Mouse (Mus musculus): ENCODE results near the gene Rhbdd3. TPM values are rescaled to one million over a fixed set of nuclear protein-coding genes. Genes with fewer than 3 reads are reported as not detected.

The Rhbdd3 gene
- polyA plus RNA-seq (2015; fragmentation: Nextera tagmentation; extraction: Ambion mirVana): 25.1 and 25.9 TPM in 2 replicates

DNA sequence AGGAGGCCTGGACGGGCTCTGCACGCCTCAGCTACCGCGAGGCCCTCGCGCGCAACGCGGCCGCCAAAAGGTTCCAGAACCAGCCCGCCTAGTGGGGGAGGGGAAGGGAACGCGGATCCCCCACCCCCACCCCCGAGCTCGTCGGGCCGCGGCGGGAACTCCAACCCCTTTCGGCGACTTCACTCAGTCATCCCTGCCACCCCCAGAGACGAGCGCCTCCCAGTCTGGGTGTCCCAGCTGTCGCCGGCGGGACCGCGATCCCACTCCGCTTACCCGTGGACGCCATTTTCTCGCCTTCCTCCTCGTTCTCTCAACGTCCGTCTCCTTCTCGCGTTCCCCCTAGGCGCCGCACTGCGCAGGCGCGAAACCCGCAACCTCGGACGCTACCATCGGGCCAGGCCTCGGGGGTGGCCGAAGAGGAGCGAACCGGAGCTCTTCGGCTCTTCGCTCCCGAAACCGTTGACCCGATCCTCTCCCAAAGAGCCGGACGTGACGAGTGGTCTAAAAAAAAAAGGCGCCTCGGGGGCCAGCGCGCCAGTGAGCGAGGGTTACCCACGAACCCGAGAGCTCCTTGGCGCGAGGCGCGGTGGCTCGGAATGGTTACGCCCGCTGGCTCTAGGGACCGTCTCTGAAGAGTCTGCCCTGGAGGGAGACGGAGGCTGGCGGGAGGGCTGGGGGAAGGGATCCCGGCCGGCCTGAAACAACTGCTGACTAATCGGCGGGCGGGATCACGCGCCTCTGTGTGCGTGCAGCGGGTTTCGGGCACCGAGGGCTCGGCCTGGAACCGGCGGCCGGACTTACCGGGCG lies at the start of gene Rhbdd3, which contains the start of gene Ewsr1:
Gene Rhbdd3, plus strand, starts transcription at position 191 of the 807 bp plus-strand sequence.
Gene Ewsr1, minus strand, starts transcription at position 531 of the 807 bp plus-strand sequence.
- no peaks in the 10 kb centered on the region for H3K27me3 ChIP-seq
- peak; percentile 91 for ATAC-seq (ENCODE audit: low FRiP score, low read depth)
- peak within 1 kb of the TSS; percentile 96 for H3K27ac ChIP-seq
- peak within 1 kb of the TSS; percentile 96 for H3K9ac ChIP-seq
- whole genome bisulfite sequencing: under 1% methylated on average over 92 of the region's 92 CpGs
- H3K4me1 ChIP-seq: peaks cover 43% of the 10 kb centered on the region
- peak within 1 kb of the TSS; percentile 91 for H3K4me2 ChIP-seq (replicated peaks)
- H3K36me3 ChIP-seq: peaks cover 11% of the 10 kb centered on the region; the same call in 1 of the 2 replicates
- H3K4me3 ChIP-seq: peak within 1 kb of the TSS; percentile 100
- no peaks in the 10 kb centered on the region for H3K9me3 ChIP-seq

- WGBS: 75% methylated on average over 10 of the region's 10 CpGs
- Histone ChIP-seq H3K36me3 (no peaks in the 10 kb centered on the region), H3K4me3 (no peak overlapping the region), H3K4me1 (peaks cover 10% of the 10 kb centered on the region), H3K27ac (no peak overlapping the region), H3K9ac (no peak overlapping the region), H3K9me3 (no peaks in the 10 kb centered on the region), H3K27me3 (peaks cover 19% of the 10 kb centered on the region), H3K4me2 (replicated peaks) (no peak overlapping the region)
- ATAC-seq (ENCODE audit: low FRiP score, low read depth): no peak
Measured at GRCm38 (mm10) chr11:5051629-5052028, 47.1 kb upstream of the Rhbdd3 start.

GRCm38 (mm10) chr11:5052200-5052854 lies 46.4 kb upstream of the Rhbdd3 start:
- no peak for ATAC-seq (ENCODE audit: low FRiP score, low read depth)
- peaks cover 17% of the 10 kb centered on the region for H3K4me1 ChIP-seq
- WGBS: 68% methylated on average over 10 of the region's 10 CpGs
- H3K27me3 ChIP-seq: peaks cover 26% of the 10 kb centered on the region
- no peak overlapping the region for H3K27ac ChIP-seq
- H3K36me3 ChIP-seq: no peaks in the 10 kb centered on the region
- no peak overlapping the region for H3K4me3 ChIP-seq
- H3K9me3 ChIP-seq: no peaks in the 10 kb centered on the region
- no peak overlapping the region for H3K9ac ChIP-seq
- H3K4me2 ChIP-seq (replicated peaks): no peak overlapping the region

GRCm38 (mm10) chr11:5054151-5054550 lies 44.6 kb upstream of the Rhbdd3 start:
- no peaks in the 10 kb centered on the region for H3K9me3 ChIP-seq
- H3K4me2 ChIP-seq (replicated peaks): no peak overlapping the region
- ATAC-seq (ENCODE audit: low FRiP score, low read depth): no peak
- H3K9ac ChIP-seq: no peak overlapping the region
- no peak overlapping the region for H3K27ac ChIP-seq
- H3K4me3 ChIP-seq: no peak overlapping the region
- 90% methylated on average over 14 of the region's 14 CpGs for WGBS
- peaks cover 35% of the 10 kb centered on the region for H3K4me1 ChIP-seq
- no peaks in the 10 kb centered on the region for H3K36me3 ChIP-seq
- peaks cover 44% of the 10 kb centered on the region for H3K27me3 ChIP-seq

GRCm38 (mm10) chr11:5054874-5055273 lies 43.9 kb upstream of the Rhbdd3 start:
- no peak for ATAC-seq (ENCODE audit: low FRiP score, low read depth)
- Histone ChIP-seq H3K9ac (no peak overlapping the region), H3K27me3 (peaks cover 51% of the 10 kb centered on the region), H3K36me3 (no peaks in the 10 kb centered on the region), H3K4me1 (peaks cover 42% of the 10 kb centered on the region), H3K4me2 (replicated peaks) (no peak overlapping the region), H3K27ac (no peak overlapping the region), H3K9me3 (no peaks in the 10 kb centered on the region), H3K4me3 (no peak overlapping the region)
- WGBS: 70% methylated on average over 6 of the region's 6 CpGs

DNA sequence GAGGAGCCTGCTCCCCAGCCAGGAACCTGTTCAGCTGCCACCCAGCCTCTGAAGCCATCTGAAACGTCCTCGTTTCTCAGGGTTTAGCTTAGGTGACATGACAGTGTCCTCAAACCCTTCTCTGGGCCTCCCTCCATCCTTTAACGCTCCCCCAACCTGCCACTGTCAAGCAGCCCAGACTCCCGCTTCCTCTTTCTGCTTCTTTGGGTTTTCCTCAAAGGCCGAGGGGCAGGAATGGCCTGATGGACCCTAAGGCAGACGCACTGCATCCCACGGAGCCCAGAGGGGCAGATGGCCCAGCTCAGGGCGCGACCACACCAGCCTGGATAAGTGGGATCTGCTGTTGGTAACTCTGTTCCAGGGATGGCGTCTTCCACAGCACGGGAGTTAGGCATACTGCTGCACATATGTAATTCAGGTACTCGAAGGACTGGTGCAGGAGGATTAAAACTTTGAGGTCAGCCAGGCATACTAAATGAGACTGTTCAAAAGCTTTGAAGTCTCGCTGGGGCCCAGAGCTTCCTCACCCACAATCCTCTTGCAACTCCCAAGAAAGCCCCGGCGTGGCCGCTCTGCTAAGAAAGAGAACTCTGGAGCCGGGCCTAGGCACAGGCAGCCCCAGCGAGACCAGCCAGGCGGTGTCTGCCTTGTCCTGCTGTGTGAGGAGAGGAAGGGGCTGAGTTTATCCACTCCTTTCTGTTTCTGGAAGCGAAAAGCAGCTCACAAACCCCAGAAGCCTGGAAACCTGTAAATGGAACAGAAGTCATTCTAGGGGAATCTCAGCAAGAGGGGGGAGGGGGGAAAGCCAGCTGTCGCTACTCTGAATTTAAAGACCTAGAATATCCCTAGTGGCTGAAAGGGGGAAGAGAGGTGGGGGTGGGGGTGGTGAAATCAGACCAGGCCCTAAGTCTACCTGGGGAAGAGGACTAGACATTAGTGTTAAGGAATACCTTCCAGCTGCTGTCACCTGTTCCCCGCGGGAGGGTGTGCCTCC lies 42.5 kb upstream of the Rhbdd3 start:
- no peak for ATAC-seq (ENCODE audit: low FRiP score, low read depth)
- Histone ChIP-seq H3K4me3 (no peak overlapping the region), H3K36me3 (peaks cover 10% of the 10 kb centered on the region; the same call in 1 of the 2 replicates), H3K4me2 (replicated peaks) (peak overlapping the region; percentile 94; the same call in 1 of the 2 replicates), H3K27me3 (peaks cover 64% of the 10 kb centered on the region), H3K9me3 (no peaks in the 10 kb centered on the region), H3K27ac (0 out of 2 replicates have a peak overlapping the region, but pooled peaks have one; percentile 16), H3K9ac (0 out of 2 replicates have a peak overlapping the region, but pooled peaks have one; percentile 35), H3K4me1 (peaks cover 52% of the 10 kb centered on the region)
- 27% methylated on average over 23 of the region's 23 CpGs for WGBS

DNA sequence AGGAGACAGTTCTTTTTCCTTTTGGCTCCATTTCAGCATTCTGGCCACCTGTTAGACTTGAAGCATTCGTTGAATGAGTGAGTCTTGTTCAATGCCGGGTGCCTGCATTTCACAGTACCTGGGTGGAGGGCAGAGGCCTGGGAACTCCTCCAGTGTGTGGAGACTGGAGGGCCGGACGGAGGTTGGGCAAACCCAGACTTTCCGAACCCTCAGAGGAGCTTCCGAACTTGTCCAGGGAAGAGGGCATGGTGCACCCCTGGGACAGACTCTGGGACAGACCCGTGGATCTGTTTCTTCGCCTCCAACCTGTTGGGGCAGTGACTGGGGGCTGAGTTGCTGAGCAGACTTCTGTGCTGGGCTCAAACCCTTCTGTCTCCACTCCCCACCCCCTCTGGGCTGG lies 41.7 kb upstream of the Rhbdd3 start:
- peaks cover 60% of the 10 kb centered on the region for H3K4me1 ChIP-seq
- no peaks in the 10 kb centered on the region for H3K9me3 ChIP-seq
- peaks cover 73% of the 10 kb centered on the region for H3K27me3 ChIP-seq
- no peak overlapping the region for H3K9ac ChIP-seq
- ATAC-seq (ENCODE audit: low FRiP score, low read depth): no peak
- 50% methylated on average over 8 of the region's 8 CpGs for WGBS
- H3K27ac ChIP-seq: no peak overlapping the region
- peak overlapping the region; percentile 94 for H3K4me2 ChIP-seq (replicated peaks)
- peaks cover 11% of the 10 kb centered on the region; the same call in 1 of the 2 replicates for H3K36me3 ChIP-seq
- H3K4me3 ChIP-seq: peak overlapping the region; percentile 56; the same call in 1 of the 2 replicates

DNA sequence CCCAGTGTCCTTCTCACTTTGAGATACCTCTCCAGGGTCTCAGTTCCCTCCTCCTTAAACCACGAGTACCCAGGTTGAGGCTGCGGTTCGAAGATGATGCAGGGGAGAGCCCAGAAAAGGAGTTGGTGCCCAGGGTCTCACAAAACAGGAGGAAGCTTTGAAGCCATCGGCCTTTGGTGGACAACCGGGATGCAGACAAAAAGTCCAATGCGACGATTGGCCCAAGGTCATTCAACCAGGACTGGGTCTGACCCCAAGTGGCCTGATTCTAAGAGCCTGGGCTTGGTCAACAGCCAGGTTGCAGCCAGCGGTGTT lies 41.2 kb upstream of the Rhbdd3 start:
- Histone ChIP-seq H3K4me3 (peak overlapping the region; percentile 56), H3K9me3 (no peaks in the 10 kb centered on the region), H3K4me1 (peaks cover 64% of the 10 kb centered on the region), H3K27me3 (peaks cover 77% of the 10 kb centered on the region), H3K27ac (no peak overlapping the region), H3K9ac (peak overlapping the region; percentile 74), H3K36me3 (peaks cover 11% of the 10 kb centered on the region; the same call in 1 of the 2 replicates), H3K4me2 (replicated peaks) (peak overlapping the region; percentile 94)
- 17% methylated on average over 8 of the region's 8 CpGs for WGBS
- no peak for ATAC-seq (ENCODE audit: low FRiP score, low read depth)

- H3K4me1 ChIP-seq: peaks cover 70% of the 10 kb centered on the region
Measured at GRCm38 (mm10) chr11:5057856-5058641, 40.7 kb upstream of the Rhbdd3 start, which contains the start of gene Rasl10a. Gene Rasl10a (plus strand): TSS chr11:5058128.

DNA sequence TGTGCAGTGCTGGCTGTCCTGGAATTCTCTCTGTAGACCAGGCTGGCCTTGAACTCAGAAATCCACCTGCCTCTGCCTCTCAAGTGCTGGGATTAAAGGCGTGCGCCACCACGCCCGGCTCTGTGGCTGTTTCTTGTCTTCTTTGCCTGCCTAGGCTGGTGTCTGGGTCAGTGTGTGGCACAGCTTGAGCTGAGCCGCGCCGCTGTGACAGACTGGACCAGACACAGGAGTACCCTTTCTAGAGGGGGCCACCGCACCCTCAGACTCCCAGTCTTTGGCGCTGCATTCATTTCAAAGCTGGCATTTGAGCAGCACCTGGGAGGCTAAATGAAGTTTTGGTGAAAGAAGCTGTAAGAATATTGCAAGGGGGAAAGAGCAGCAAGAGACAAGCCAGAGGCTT lies 39.9 kb upstream of the Rhbdd3 start:
- 29% methylated on average over 9 of the region's 9 CpGs for WGBS
- Histone ChIP-seq H3K9ac (peak overlapping the region; percentile 50; the same call in 1 of the 2 replicates), H3K27ac (no peak overlapping the region), H3K4me3 (peak overlapping the region; percentile 56), H3K27me3 (peaks cover 90% of the 10 kb centered on the region), H3K4me2 (replicated peaks) (peak overlapping the region; percentile 94), H3K36me3 (peaks cover 11% of the 10 kb centered on the region; the same call in 1 of the 2 replicates), H3K4me1 (peaks cover 77% of the 10 kb centered on the region), H3K9me3 (no peaks in the 10 kb centered on the region)
- ATAC-seq (ENCODE audit: low FRiP score, low read depth): no peak

More at GRCm38 (mm10) chr11:5057856-5058641, 40.7 kb upstream of the Rhbdd3 start, which contains the start of gene Rasl10a:
- Histone ChIP-seq H3K36me3 (peaks cover 11% of the 10 kb centered on the region; the same call in 1 of the 2 replicates), H3K9me3 (no peaks in the 10 kb centered on the region), H3K27ac (no peak within 1 kb of the TSS), H3K27me3 (peaks cover 83% of the 10 kb centered on the region), H3K4me2 (replicated peaks) (peak within 1 kb of the TSS; percentile 94), H3K9ac (peak within 1 kb of the TSS; percentile 74), H3K4me3 (peak within 1 kb of the TSS; percentile 56)
- WGBS: 3% methylated on average over 70 of the region's 77 CpGs
- no peak for ATAC-seq (ENCODE audit: low FRiP score, low read depth)

Data from limb, embryonic 13.5 days (tissue).